Mouse (Mus musculus) small intestine, adult 2 months (tissue): ENCODE data around the gene Dffb.
"Not testable (repeated sequence)": the region's sequence is repeated elsewhere in the genome, so short reads cannot be mapped to it uniquely, and the experiment has no call there.

Experiments
- CTCF ChIP-seq: fragments of 200-500 bp; IDR thresholded peaks from 2 replicates; pipeline ENCODE4 v1.5.1; 2012; ENCODE audit warnings: low read depth, mild to moderate bottlenecking, control low read depth, inconsistent platforms, low read length, moderate library complexity, mixed read lengths; ENCODE audit not compliant: insufficient replicate concordance, insufficient read length; ENCODE audit errors: extremely low read depth
- POLR2A ChIP-seq: fragments of 200-500 bp; IDR thresholded peaks from 2 replicates; pipeline ENCODE4 v1.6.1; 2012; ENCODE audit warnings: low read depth, mild to moderate bottlenecking, control low read depth, inconsistent platforms, low read length, moderate library complexity

DNA sequence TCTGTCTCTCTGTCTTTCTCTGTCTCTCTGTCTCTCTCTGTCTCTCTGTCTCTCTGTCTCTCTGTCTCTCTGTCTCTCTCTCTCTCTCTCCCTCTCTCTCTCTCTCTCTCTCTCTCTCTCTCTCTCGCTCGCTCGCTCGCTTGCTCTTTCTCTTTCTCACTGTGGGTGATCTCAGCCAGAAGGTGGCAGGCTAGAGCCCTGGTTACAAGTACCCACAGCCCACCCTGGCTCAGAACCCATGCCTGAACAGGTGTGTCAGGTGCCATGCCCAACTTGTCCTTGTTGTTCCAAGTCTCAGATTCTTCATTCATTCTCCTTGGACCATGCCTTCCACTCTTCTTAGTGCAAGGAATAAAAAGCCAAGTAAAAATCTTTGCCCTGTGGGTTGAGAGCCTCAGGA, 52.8 kb downstream of the Dffb start:
- TF ChIP-seq POLR2A, CTCF: not testable (repeated sequence)
